Mouse (Mus musculus) G1E (cell line): ENCODE measurements around the gene Nfyc. TPM values are rescaled to one million over a fixed set of nuclear protein-coding genes. Genes with fewer than 3 reads are reported as not detected.

ENCODE experiments used
- ATAC-seq: 2 replicates; pipeline ENCODE4 v1.8.0; 2016; ENCODE audit warnings: mild to moderate bottlenecking; ENCODE audit not compliant: insufficient number of reproducible peaks, poor library complexity, low FRiP score, severe bottlenecking; ENCODE audit errors: extremely low read depth
- DNase-seq: peaks from one replicate; pipeline ENCODE4 v3.0.0; 2012; ENCODE audit warnings: low spot score
- H3K27me3 ChIP-seq: 2 replicates; pipeline ENCODE4 v1.6.1; 2012; ENCODE audit warnings: mild to moderate bottlenecking, low read length, inconsistent platforms; ENCODE audit not compliant: insufficient read depth
- H3K36me3 ChIP-seq: replicated peaks from 2 replicates; pipeline ENCODE3; 2012; ENCODE audit warnings: mild to moderate bottlenecking, inconsistent platforms
- H3K4me1 ChIP-seq: 2 replicates; pipeline ENCODE4 v1.6.1; 2012; ENCODE audit warnings: low read depth, low read length, inconsistent platforms, mixed read lengths; ENCODE audit not compliant: insufficient read depth
- H3K4me3 ChIP-seq: 2 replicates; pipeline ENCODE4 v1.5.1; 2012; ENCODE audit warnings: low read depth, mild to moderate bottlenecking, inconsistent platforms, low read length, moderate library complexity, mixed read lengths
- H3K9me3 ChIP-seq: replicated peaks from 2 replicates; pipeline ENCODE4 v1.6.1; 2012; ENCODE audit warnings: inconsistent platforms
- CTCF ChIP-seq: IDR thresholded peaks from 2 replicates; pipeline ENCODE4 v1.5.1; 2012; ENCODE audit warnings: low read depth, low read length, inconsistent platforms, mixed read lengths
- GATA1 ChIP-seq: IDR thresholded peaks from 2 replicates; pipeline ENCODE4 v1.6.1; 2012; ENCODE audit warnings: borderline replicate concordance, low read length, inconsistent platforms, mixed read lengths
- GATA2 ChIP-seq: IDR thresholded peaks from 2 replicates; pipeline ENCODE4 v1.6.1; 2012; ENCODE audit warnings: low read depth, low read length, inconsistent platforms, borderline replicate concordance
- POLR2AphosphoS5 ChIP-seq: IDR thresholded peaks from 2 replicates; pipeline ENCODE4 v1.6.1; 2012; ENCODE audit warnings: low read depth, low read length, inconsistent platforms; ENCODE audit not compliant: insufficient replicate concordance
- TAL1 ChIP-seq: conservative IDR thresholded peaks from 2 replicates; pipeline ENCODE4 v1.6.1; 2012; ENCODE audit warnings: low read depth, low read length, inconsistent platforms, mixed read lengths
- polyA plus RNA-seq: library from polyadenylated mRNA; stranded (reverse); fragments of >175 nt; gene quantifications from 2 replicates; pipeline ENCODE4 v1.2.3, GENCODE M21; 2012
- total RNA-seq, 2 experiments: library from RNA; stranded (forward) in 1 of 2; stranded (reverse) in 1 of 2; fragments of 200-1000 nt in 1 of 2; fragments of >200 nt in 1 of 2; fragmentation: Nextera tagmentation in 1 of 2; gene quantifications; 2 replicates each; pipeline ENCODE4 v1.2.3; 2014 to 2017

Gene Nfyc
- total and polyA plus RNA-seq, 3 experiments, result 35.8 to 90.7 (median 80.1) TPM

GRCm38 (mm10) chr4:120741303-120741702 lies 90.1 kb downstream of the Nfyc start:
- Histone ChIP-seq H3K27me3 (peaks cover 96% of the 10 kb centered on the region), H3K4me3 (no peak overlapping the region), H3K4me1 (no peaks in the 10 kb centered on the region; the same call in 1 of the 2 replicates), H3K9me3 (no peaks in the 10 kb centered on the region), H3K36me3 (no peaks in the 10 kb centered on the region)
- ATAC-seq (no peak), DNase-seq (no peak)
- no peak for TF ChIP-seq TAL1
- TF ChIP-seq POLR2AphosphoS5, result no peak
- no peak for TF ChIP-seq GATA2
- TF ChIP-seq GATA1, result no peak
- no peak for TF ChIP-seq CTCF

- Histone ChIP-seq H3K36me3 (no peaks in the 10 kb centered on the region), H3K9me3 (no peaks in the 10 kb centered on the region), H3K4me3 (no peak overlapping the region), H3K4me1 (peaks cover 22% of the 10 kb centered on the region), H3K27me3 (peaks cover 95% of the 10 kb centered on the region)
- TF ChIP-seq TAL1 (no peak), GATA1 (no peak), GATA2 (no peak), CTCF (no peak), POLR2AphosphoS5 (no peak)
- no peak for DNase-seq
- no peak for ATAC-seq
These were observed 97.3 kb downstream of the Nfyc start for GRCm38 (mm10) chr4:120734012-120734622.

- peaks cover 22% of the 10 kb centered on the region for H3K4me1 ChIP-seq
- no peak for ATAC-seq
- TF ChIP-seq POLR2AphosphoS5, result no peak
- no peak overlapping the region for H3K4me3 ChIP-seq
- H3K27me3 ChIP-seq, result peaks cover 95% of the 10 kb centered on the region
- no peak for DNase-seq
- H3K9me3 ChIP-seq, result no peaks in the 10 kb centered on the region
- H3K36me3 ChIP-seq, result no peaks in the 10 kb centered on the region
These were observed 98.6 kb downstream of the Nfyc start for GRCm38 (mm10) chr4:120732737-120733136.

- Histone ChIP-seq H3K9me3 (no peaks in the 10 kb centered on the region), H3K36me3 (no peaks in the 10 kb centered on the region), H3K4me1 (peaks cover 22% of the 10 kb centered on the region), H3K4me3 (peak overlapping the region; percentile 73), H3K27me3 (peaks cover 93% of the 10 kb centered on the region)
- TF ChIP-seq GATA2 (no peak), CTCF (no peak), TAL1 (no peak), POLR2AphosphoS5 (no peak), GATA1 (no peak)
- DNase-seq (peak; percentile 84), ATAC-seq (peak; percentile 83)
These were observed 100.2 kb downstream of the Nfyc start for GRCm38 (mm10) chr4:120731030-120731644.

- Histone ChIP-seq H3K9me3 (no peaks in the 10 kb centered on the region), H3K4me1 (peaks cover 22% of the 10 kb centered on the region), H3K4me3 (peak overlapping the region; percentile 73; the same call in 1 of the 2 replicates), H3K27me3 (peaks cover 93% of the 10 kb centered on the region), H3K36me3 (no peaks in the 10 kb centered on the region)
- no peak for DNase-seq
- no peak for ATAC-seq
- TF ChIP-seq GATA1 (no peak), GATA2 (no peak), POLR2AphosphoS5 (no peak), TAL1 (no peak), CTCF (no peak)
These were observed 100.8 kb downstream of the Nfyc start for GRCm38 (mm10) chr4:120730574-120730973.

GRCm38 (mm10) chr4:120730146-120730545 lies 101.2 kb downstream of the Nfyc start:
- H3K4me1 ChIP-seq, result peaks cover 22% of the 10 kb centered on the region
- no peak for TF ChIP-seq POLR2AphosphoS5
- TF ChIP-seq TAL1, result no peak
- no peak for TF ChIP-seq GATA1
- no peak for TF ChIP-seq CTCF
- TF ChIP-seq GATA2, result no peak
- DNase-seq, result no peak
- H3K27me3 ChIP-seq, result peaks cover 92% of the 10 kb centered on the region
- ATAC-seq, result no peak
- no peak overlapping the region for H3K4me3 ChIP-seq
- H3K36me3 ChIP-seq, result no peaks in the 10 kb centered on the region
- no peaks in the 10 kb centered on the region for H3K9me3 ChIP-seq
